Mouse (Mus musculus): ENCODE measurements around the gene Fscn1.

Fscn1 gene

DNA sequence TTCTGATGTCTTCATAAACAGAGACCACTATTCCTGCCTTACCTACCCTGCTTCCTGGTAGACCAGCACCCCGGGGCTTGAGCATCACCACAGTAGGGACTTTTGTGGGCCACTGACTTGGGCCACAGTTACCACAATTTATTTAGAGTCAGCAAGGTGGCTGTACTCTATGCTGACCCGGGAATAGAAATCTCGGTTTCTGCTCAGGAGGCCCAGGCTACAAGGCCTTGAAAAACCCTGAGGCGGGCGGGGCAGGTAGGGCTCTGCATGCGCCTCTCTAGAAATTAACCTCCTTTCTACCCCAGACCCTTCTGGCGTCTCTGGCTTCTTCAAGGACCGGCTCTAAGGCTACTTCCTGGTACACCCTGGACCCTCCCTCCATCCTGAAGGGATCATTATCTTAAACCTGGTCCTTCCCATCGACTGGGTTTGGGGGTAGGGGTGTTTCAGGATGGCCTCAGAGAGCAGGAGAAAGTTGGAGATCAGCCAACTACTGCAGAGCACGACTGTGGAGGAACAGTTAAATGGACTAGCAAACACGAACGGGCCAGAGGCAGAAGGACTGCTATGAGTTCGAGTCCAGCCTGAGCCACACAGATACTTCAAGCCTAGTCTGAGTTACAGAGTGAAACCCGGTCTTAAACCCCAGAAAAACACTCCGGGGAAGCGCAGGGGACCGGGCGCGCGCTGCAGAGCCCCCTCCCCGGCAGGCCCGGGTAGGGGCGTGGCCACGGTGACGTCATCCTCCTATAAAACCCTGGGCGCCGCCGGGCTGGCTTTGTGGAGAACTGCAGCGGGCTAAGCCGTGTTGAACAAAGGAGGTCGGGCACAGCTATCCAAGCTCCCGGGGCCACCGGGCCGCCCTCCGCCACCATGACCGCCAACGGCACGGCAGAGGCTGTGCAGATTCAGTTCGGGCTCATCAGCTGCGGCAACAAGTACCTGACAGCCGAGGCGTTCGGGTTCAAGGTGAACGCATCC, at the start of gene Fscn1:
Gene Fscn1 (plus strand): TSS at position 768 of the 981 bp plus-strand sequence.
- DNase-seq (ENCODE audit: low spot score in 2 of 2) = peak in 1 of 2 experiments; percentile 82

DNA sequence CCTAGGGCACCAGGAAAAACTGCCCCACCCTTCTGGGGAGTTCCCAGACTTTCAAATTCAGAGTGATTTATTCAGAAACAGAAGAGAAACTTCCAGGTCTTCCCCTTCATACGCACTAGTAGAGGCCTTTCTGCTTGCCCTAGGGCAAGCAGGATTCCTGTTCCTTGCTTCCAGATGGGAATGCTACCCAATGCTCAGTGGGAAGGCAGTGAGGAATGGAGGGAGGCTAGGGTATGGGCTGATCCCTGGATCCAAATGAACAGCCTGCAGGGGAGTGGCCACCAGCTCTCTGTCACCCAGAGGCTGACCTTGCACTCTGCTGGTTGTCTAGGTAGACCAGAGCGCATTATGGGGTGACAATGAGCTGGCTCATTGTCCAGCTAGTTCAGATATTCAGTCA, 48.5 kb upstream of the Fscn1 start:
- no peak for DNase-seq (ENCODE audit: low spot score in 2 of 2)

DNA sequence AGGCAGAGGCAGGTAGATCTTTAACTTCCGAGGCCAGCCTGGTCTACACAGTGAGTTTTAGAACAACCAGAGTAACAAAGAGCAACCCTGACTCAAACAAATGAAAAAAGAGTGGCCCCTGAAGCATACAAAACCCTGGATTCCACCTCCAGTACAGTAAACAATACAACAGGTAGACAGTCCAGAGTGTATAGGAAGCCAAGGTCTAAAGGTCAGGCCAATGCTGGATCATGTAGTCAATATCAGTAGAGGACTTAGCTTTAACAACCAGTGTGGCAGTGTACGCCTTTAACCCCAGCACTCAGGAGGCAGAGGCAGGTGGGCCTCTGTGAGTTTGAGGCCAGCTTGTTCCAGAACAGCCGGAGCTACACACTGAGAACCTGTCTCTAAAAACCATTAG, 47.8 kb upstream of the Fscn1 start:
- DNase-seq (ENCODE audit: low spot score in 2 of 2) = no peak

DNA sequence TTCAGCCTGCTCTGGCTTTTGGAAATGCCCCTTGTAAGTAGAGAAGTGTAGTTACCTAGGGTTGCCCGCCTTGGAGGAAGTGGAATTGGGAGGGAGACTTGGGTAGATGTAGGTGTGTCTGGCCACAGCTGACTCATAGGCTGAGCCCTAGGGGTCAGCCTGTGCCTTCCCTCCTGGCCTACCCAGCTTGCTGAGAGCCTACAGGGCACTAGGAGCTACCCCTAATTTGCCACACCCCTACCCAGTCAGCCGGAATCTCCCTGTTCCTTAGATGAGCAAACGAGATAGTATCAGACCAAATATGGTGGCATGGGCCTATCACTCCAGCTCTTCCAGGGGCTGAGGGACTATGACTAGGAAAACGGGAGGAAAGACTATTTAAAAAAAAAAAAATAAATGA, 47.4 kb upstream of the Fscn1 start:
- DNase-seq (ENCODE audit: low spot score in 2 of 2) = no peak

GRCm38 (mm10) chr5:142915231-142915630, 44.9 kb upstream of the Fscn1 start:
- no peak for DNase-seq (ENCODE audit: low spot score in 2 of 2)

DNA sequence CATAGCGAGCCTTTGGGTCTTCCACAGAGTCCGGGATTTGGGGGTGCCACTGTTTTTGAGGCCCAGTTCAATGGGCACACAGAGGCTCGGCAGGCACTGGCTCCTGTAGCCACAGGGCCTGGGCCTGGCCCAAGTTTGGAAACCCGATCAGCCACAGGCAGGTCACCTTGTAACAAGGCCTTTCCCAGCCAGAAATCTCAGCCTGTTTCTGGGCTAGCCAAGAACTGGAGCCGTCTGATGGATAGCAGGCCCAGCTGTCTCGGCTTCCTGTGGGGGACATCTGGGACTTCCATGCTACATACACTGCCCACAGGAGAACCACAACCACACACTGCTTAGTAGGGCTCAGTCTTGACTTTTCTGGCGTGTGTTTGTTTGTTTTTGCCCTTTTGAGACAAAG, 43.5 kb upstream of the Fscn1 start:
- DNase-seq (ENCODE audit: low spot score in 2 of 2) = no peak

GRCm38 (mm10) chr5:142917402-142917801, 42.7 kb upstream of the Fscn1 start:
- no peak for DNase-seq (ENCODE audit: low spot score in 2 of 2)

DNA sequence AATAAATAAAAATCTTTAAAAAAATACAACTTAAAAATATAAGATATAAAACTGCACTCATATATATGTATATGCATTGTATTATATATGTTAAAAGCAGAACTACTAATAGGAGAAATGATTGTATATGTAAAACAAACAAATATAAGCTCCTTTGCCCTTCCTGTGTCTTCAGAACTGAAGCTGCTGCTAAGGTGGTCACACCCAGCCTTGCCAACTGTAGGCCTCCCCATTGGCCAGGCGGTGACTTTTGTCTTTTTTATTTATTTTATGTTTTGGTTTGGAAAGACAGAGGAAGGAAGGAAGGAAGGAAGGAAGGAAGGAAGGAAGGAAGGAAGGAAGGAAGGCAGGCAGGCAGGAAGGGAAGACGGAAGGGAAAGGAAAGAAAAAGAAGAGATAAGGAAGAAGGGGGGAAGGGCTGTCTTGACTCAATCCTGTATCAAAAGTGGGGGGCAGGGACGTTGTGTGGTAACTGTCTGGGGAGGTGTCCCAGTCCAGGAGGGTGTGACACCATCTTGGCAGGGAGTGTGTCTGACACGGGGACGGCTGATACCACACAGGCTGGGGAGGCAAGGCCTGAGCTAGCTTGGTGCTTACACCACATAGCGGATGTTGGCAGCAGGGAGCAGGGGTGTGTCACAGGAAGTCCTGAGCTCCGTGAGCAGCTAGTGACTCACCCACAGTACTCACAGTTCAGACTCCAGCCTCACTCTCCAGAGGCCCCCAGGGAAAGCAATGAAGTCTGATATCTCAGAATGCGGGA, 39.7 kb upstream of the Fscn1 start:
- DNase-seq (ENCODE audit: low spot score in 2 of 2) = no peak

GRCm38 (mm10) chr5:142921074-142921459, 39.1 kb upstream of the Fscn1 start:
- DNase-seq (ENCODE audit: low spot score in 2 of 2) = no peak

DNA sequence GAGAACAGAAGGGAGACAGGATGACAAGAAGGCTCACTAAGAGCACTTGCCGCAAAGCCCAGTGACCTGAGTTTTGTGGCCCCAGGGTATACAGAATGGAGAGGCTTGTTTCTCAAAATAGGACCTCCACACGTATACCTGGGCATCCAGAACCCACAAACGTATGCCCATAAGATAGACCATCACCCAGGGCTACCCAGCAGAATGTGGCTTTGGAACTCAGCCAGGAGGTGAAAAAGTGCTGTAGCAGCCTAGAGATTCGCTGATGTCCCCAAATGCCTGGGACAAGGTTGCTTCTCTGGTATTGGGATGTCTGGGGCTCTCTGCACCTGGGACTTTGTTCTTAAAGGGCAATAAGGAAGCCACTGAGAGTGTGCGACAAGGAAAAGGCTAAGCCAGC, 37.9 kb upstream of the Fscn1 start:
- DNase-seq (ENCODE audit: low spot score in 2 of 2) = no peak

- no peak for DNase-seq (ENCODE audit: low spot score in 2 of 2)
Measured at GRCm38 (mm10) chr5:142923781-142924180, 36.4 kb upstream of the Fscn1 start.

- no peak for DNase-seq (ENCODE audit: low spot score in 2 of 2)
Measured at GRCm38 (mm10) chr5:142924336-142924959, 35.7 kb upstream of the Fscn1 start.

- no peak for DNase-seq (ENCODE audit: low spot score in 2 of 2)
Measured at GRCm38 (mm10) chr5:142926204-142926939, 33.8 kb upstream of the Fscn1 start.

DNA sequence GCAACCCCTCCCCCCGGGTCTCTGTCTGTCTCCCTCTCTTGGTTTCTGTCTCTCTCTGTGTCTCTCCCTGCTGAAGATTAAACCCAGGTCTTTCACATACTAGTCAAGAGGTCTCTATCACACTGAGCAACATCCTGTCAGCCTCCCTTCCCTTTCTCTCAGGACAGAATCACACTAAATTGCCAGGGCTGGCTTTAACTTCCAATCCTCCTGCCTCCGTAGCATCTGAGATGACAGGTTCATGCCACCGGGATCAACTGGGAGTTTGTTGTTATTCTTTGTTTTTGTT, 33.3 kb upstream of the Fscn1 start:
- no peak for DNase-seq (ENCODE audit: low spot score in 2 of 2)

DNA sequence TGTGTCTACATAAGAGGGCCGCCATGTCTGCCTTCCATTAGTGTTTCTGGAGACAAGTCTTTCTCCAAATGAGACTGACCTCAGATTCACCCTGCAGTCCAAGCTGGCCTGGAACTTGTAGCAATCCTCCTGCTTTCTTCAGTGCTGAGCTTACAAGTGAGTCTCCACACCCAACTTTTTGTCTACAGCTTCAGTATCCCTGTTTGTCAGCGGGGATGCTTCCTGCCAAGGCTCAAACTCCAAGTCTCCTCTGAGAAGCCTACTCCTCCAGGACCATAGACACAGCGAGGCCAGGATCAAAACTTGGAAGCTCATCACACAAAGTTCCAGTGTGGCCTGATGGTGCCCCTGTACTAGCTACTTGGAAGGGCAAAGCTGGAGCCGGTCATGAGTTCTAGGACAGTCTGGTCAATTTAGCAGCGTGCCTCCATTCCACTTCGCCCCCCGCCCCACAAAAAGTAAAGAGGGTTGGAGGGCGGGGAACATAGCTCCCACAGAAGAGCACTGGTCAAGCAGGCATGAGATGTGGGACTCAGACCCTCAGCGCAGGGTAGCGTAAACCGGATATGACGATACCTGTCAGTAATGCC, 32.7 kb upstream of the Fscn1 start:
- no peak for DNase-seq (ENCODE audit: low spot score in 2 of 2)

GRCm38 (mm10) chr5:142928749-142929399, 31.3 kb upstream of the Fscn1 start:
- peak in 1 of 2 experiments; percentile 68 for DNase-seq (ENCODE audit: low spot score in 2 of 2)

DNA sequence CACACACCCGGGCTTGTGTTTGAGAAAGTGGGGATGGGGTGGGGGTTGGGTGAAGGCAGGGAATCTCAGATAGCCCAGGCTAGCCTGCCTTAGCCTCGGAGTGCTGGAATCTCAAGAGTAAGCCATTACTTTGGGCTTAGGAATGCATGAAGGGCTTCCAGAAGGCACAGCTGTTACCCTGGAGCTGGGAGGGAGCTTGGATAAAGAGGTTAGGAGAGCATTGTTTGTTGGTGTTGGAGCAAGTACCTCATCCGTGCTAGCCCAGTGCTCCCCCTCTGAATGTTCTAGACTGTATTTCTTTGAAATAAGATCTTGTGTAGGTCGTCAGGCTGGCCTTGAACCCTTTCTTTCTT, 30.8 kb upstream of the Fscn1 start:
- no peak for DNase-seq (ENCODE audit: low spot score in 2 of 2)

DNA sequence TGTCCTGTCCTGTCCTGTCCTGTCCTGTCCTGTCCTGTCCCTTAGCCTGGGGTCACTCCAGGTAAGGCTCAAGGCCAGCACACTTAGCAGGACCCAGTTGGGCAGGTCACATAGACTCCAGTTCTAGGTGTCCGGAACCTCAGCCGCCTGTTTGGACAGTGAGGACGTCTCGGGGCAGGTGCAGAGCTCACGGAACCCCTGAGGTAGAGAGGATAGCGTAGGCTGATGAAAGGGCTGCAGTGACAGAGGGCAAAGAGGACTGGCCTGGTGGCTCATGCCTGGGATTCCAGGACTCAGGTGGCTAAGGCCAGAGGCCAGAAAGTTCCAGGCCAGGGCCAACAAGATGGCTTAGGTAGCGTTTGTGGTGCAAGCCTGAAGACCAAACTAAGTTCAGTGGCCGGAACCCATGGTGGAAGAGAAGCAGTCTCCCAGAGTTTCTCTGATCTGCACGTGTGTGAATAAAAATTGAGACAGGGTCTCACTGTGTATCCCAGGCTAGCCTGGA, 28.9 kb upstream of the Fscn1 start:
- DNase-seq (ENCODE audit: low spot score in 2 of 2) = no peak

DNA sequence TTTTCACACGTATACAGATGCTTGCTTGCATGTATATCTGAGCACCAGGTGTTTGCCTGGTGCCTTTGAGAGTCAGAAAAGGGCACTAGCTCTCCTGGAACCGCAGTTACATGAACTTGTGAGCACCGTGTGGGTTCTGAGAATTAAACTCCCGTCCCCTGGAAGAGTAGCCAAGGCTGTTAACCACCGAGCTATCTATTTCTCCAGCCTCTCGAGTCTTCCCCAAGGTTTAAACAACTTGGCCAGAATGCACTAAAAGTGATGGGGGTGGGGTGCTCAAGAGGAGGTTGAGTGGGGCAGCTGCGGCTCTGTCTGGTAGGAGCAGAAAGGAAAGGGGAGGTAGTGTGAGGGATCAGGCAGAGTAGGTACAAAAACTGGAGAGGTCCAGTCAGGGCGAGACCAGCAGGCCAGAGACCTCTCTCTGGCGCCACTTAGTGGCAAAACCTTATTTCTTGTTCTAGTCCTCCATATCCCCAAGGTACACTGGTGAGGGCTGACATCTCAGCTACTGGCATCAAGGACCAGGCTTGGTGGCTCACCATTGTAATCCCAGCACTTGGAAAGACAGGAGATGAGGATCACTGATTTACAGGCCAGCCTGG, 28.0 kb upstream of the Fscn1 start:
- peak in 1 of 2 experiments; percentile 73 for DNase-seq (ENCODE audit: low spot score in 2 of 2)

DNA sequence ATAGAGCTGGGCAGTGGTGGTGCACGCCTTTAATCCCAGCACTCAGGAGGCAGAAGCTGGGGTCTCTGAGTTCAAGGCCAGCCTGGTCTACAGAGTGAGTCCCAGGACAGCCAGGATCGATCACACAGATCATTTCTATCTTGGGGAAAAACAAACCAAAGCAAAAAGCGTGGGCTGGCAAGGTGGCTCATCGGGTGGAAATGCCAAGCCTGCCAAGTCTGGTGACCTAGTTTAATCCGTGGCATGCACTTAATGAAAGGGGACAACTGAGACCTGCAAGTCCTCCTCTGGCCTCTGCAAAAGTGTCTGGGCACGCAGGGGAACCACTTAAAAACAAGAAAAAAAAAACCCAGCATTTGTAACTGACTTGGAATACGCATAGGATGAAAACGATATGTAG, 27.4 kb upstream of the Fscn1 start:
- no peak for DNase-seq (ENCODE audit: low spot score in 2 of 2)

All from right cerebral cortex, postnatal 36 days (tissue).